Mouse (Mus musculus): ENCODE results near the gene Zfp1. TPM values are rescaled to one million over a fixed set of nuclear protein-coding genes. Genes with fewer than 3 reads are reported as not detected.

The Zfp1 gene
- polyA plus RNA-seq, 1 experiment from 2014 or later: 23.3 TPM

- Histone ChIP-seq H3K36me3 (ENCODE audit: control insufficient read depth, insufficient read depth, low read length) (peaks cover 18% of the 10 kb centered on the region), H3K4me1 (ENCODE audit: control insufficient read depth, insufficient read depth, low read length) (0 out of 2 replicates have a peak, but pooled peaks cover 3% of the 10 kb centered on the region), H3K9ac (ENCODE audit: low read length) (no peak overlapping the region), H3K27ac (replicated peaks; ENCODE audit: low read depth, low read length) (no peak overlapping the region), H3K4me3 (ENCODE audit: low read depth, low read length) (no peak overlapping the region), H3K9me3 (ENCODE audit: control insufficient read depth, low read length) (no peaks in the 10 kb centered on the region), H3K27me3 (ENCODE audit: control insufficient read depth, insufficient read depth, low read length) (no peaks in the 10 kb centered on the region), H3K4me2 (ENCODE audit: low read depth, severe bottlenecking) (no peak overlapping the region)
- WGBS: 91% methylated on average over 25 of the region's 25 CpGs
- ATAC-seq (ENCODE audit: insufficient number of reproducible peaks, low FRiP score, low TSS enrichment, low read depth): no peak
- no peak for DNase-seq (ENCODE audit: low spot score)
Observed at GRCm38 (mm10) chr8:111713817-111714216, 70.6 kb downstream of the Zfp1 start.

DNA sequence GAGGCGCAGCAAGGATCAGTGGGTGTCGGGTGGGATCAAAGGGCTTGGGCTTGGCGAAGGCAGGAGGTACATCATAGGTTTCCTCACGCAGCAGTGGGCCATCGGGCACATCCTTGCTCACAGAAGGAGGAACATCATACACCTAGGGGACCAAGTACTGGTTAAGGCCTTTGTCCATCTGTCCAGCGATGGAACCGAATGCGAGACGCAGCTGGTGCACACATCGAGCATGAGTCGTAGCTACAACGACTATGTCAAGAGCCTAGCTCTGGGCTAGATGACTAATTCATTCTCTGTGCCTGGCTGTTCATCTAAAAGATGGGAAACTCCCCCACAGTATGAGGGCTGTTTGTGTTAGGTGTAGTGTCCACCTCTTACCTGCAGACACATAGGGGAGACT is 71.1 kb downstream of the Zfp1 start:
- ATAC-seq (ENCODE audit: insufficient number of reproducible peaks, low FRiP score, low TSS enrichment, low read depth): no peak
- 96% methylated on average over 12 of the region's 12 CpGs for WGBS
- H3K9ac ChIP-seq (ENCODE audit: low read length): no peak overlapping the region
- H3K9me3 ChIP-seq (ENCODE audit: control insufficient read depth, low read length): no peaks in the 10 kb centered on the region
- H3K27ac ChIP-seq (replicated peaks; ENCODE audit: low read depth, low read length): no peak overlapping the region
- no peaks in the 10 kb centered on the region for H3K4me1 ChIP-seq (ENCODE audit: control insufficient read depth, insufficient read depth, low read length)
- no peak overlapping the region for H3K4me3 ChIP-seq (ENCODE audit: low read depth, low read length)
- DNase-seq (ENCODE audit: low spot score): no peak
- H3K4me2 ChIP-seq (ENCODE audit: low read depth, severe bottlenecking): no peak overlapping the region
- H3K27me3 ChIP-seq (ENCODE audit: control insufficient read depth, insufficient read depth, low read length): no peaks in the 10 kb centered on the region
- H3K36me3 ChIP-seq (ENCODE audit: control insufficient read depth, insufficient read depth, low read length): peaks cover 18% of the 10 kb centered on the region

DNA sequence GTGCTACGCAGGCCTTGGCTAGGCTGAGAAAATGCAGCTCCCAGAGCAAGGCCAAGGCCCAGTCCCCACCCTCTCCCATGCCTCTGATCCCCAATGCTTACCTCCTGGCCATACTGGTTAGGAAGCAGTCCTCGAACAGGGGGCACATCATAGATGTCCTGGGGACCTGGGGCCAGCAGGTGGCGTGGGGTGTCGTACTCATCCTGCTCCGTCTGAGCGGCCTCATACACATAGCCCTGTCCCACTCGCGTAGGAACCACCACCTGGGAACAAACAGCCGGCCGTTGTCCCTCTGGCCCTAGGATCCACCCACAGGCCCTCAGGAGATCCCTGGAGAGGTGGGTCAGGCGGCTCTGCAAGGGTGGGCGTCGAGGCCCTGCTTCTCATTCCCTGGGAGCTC is 72.3 kb downstream of the Zfp1 start:
- no peak overlapping the region for H3K4me2 ChIP-seq (ENCODE audit: low read depth, severe bottlenecking)
- WGBS: 87% methylated on average over 13 of the region's 13 CpGs
- no peak overlapping the region for H3K27ac ChIP-seq (replicated peaks; ENCODE audit: low read depth, low read length)
- H3K36me3 ChIP-seq (ENCODE audit: control insufficient read depth, insufficient read depth, low read length): peaks cover 18% of the 10 kb centered on the region
- no peak overlapping the region for H3K9ac ChIP-seq (ENCODE audit: low read length)
- no peak for ATAC-seq (ENCODE audit: insufficient number of reproducible peaks, low FRiP score, low TSS enrichment, low read depth)
- H3K27me3 ChIP-seq (ENCODE audit: control insufficient read depth, insufficient read depth, low read length): no peaks in the 10 kb centered on the region
- H3K4me1 ChIP-seq (ENCODE audit: control insufficient read depth, insufficient read depth, low read length): no peaks in the 10 kb centered on the region
- DNase-seq (ENCODE audit: low spot score): no peak
- H3K9me3 ChIP-seq (ENCODE audit: control insufficient read depth, low read length): no peaks in the 10 kb centered on the region
- no peak overlapping the region for H3K4me3 ChIP-seq (ENCODE audit: low read depth, low read length)

DNA sequence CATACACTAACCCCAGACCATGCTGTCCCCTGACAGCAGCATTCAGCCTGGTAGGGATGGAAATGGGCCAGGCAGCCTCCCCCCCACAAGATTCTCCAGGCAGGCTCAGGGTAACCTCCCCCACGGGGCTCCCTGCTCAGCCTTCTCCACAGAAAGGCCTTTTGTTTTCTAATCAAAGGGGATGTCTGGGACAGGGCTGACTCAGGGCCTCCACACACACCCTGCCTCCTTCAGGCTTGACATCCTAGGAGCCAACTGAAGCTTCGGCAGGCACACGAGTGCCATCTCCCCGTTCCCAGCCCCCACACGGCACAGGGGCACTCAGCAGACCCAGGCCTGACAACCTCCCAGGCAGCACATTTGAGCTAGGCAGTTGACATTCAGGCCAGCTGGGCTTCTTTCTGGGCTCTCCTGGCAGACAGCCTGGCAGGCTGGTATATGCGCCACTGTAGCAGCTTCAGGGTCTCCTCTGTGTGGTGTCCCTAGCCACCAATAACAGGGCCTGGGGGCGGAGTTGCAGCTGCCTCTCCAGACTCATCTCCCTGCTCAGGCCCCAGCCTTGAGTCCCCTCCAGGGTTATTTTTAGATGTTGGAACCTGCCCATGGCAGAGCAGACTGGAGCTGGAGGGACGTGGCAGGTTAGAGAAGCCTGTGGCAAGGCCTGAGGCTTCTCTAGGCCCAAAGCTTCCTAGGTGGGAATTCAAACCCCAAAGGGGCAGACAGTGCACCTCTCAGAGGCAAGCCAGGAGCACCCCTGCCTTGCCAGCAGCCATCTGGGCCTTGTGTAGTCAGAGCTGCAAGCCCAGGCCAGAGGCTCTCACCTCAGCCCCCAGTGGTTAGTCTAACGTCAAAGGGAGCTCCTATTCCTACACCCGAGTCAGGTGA is 73.6 kb downstream of the Zfp1 start:
- Histone ChIP-seq H3K4me1 (ENCODE audit: control insufficient read depth, insufficient read depth, low read length) (no peaks in the 10 kb centered on the region), H3K36me3 (ENCODE audit: control insufficient read depth, insufficient read depth, low read length) (peaks cover 14% of the 10 kb centered on the region), H3K27ac (replicated peaks; ENCODE audit: low read depth, low read length) (no peak overlapping the region), H3K27me3 (ENCODE audit: control insufficient read depth, insufficient read depth, low read length) (no peaks in the 10 kb centered on the region), H3K9ac (ENCODE audit: low read length) (no peak overlapping the region), H3K4me2 (ENCODE audit: low read depth, severe bottlenecking) (no peak overlapping the region), H3K4me3 (ENCODE audit: low read depth, low read length) (no peak overlapping the region), H3K9me3 (ENCODE audit: control insufficient read depth, low read length) (no peaks in the 10 kb centered on the region)
- 80% methylated on average over 10 of the region's 10 CpGs for WGBS
- DNase-seq (ENCODE audit: low spot score) (no peak), ATAC-seq (ENCODE audit: insufficient number of reproducible peaks, low FRiP score, low TSS enrichment, low read depth) (peak; percentile 40; the same call in 1 of the 2 replicates)

DNA sequence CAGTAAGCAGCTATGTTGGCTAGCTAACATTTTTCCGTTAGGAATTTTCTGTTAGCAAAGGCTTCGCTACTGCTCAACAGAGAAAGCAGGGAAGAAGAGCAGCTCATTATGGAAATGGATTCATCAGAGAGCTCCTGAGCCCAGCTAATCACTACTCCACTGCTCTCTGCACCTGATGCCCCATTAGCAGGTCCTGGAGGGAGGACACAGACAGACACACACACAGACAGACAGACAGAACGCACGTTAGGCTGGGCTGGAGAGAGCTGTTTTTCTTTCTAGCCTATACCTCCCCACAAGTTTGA is 74.2 kb downstream of the Zfp1 start:
- WGBS: 89% methylated on average over 4 of the region's 4 CpGs
- ATAC-seq (ENCODE audit: insufficient number of reproducible peaks, low FRiP score, low TSS enrichment, low read depth) (no peak), DNase-seq (ENCODE audit: low spot score) (no peak)
- H3K27me3 ChIP-seq (ENCODE audit: control insufficient read depth, insufficient read depth, low read length): no peaks in the 10 kb centered on the region
- H3K4me1 ChIP-seq (ENCODE audit: control insufficient read depth, insufficient read depth, low read length): no peaks in the 10 kb centered on the region
- H3K4me3 ChIP-seq (ENCODE audit: low read depth, low read length): no peak overlapping the region
- H3K9me3 ChIP-seq (ENCODE audit: control insufficient read depth, low read length): no peaks in the 10 kb centered on the region
- no peak overlapping the region for H3K27ac ChIP-seq (replicated peaks; ENCODE audit: low read depth, low read length)
- H3K36me3 ChIP-seq (ENCODE audit: control insufficient read depth, insufficient read depth, low read length): peaks cover 10% of the 10 kb centered on the region; the same call in 1 of the 2 replicates
- no peak overlapping the region for H3K4me2 ChIP-seq (ENCODE audit: low read depth, severe bottlenecking)
- H3K9ac ChIP-seq (ENCODE audit: low read length): no peak overlapping the region

- Histone ChIP-seq H3K4me3 (ENCODE audit: low read depth, low read length) (no peak overlapping the region), H3K9me3 (ENCODE audit: control insufficient read depth, low read length) (no peaks in the 10 kb centered on the region), H3K36me3 (ENCODE audit: control insufficient read depth, insufficient read depth, low read length) (peaks cover 9% of the 10 kb centered on the region; the same call in 1 of the 2 replicates), H3K27me3 (ENCODE audit: control insufficient read depth, insufficient read depth, low read length) (no peaks in the 10 kb centered on the region), H3K4me1 (ENCODE audit: control insufficient read depth, insufficient read depth, low read length) (no peaks in the 10 kb centered on the region), H3K9ac (ENCODE audit: low read length) (no peak overlapping the region), H3K4me2 (ENCODE audit: low read depth, severe bottlenecking) (no peak overlapping the region), H3K27ac (replicated peaks; ENCODE audit: low read depth, low read length) (no peak overlapping the region)
- ATAC-seq (ENCODE audit: insufficient number of reproducible peaks, low FRiP score, low TSS enrichment, low read depth) (no peak), DNase-seq (ENCODE audit: low spot score) (no peak)
- WGBS: 77% methylated on average over 6 of the region's 6 CpGs
Observed at GRCm38 (mm10) chr8:111717866-111718265, 74.7 kb downstream of the Zfp1 start.

DNA sequence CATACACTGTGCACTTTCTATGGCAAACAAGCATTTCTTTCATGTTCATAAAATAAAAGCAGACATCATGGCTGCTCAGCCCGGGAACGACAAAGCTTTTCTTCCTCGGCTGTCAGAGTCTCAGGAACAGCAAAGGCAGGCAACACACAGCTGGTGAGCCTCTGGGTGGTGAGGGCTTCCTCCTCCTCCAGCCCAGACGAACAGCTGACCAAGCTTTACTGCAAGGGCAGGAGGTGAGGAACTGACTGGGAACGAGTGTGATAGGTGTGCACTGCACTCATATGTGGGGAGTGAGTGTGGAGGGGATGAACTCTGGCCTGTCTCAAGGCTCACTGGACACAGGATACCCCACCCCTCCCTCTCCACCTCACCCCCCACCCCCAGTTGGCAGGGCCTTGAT is 75.7 kb downstream of the Zfp1 start:
- Histone ChIP-seq H3K27me3 (ENCODE audit: control insufficient read depth, insufficient read depth, low read length) (no peaks in the 10 kb centered on the region), H3K4me1 (ENCODE audit: control insufficient read depth, insufficient read depth, low read length) (no peaks in the 10 kb centered on the region), H3K4me2 (ENCODE audit: low read depth, severe bottlenecking) (no peak overlapping the region), H3K36me3 (ENCODE audit: control insufficient read depth, insufficient read depth, low read length) (peaks cover 2% of the 10 kb centered on the region; the same call in 1 of the 2 replicates), H3K4me3 (ENCODE audit: low read depth, low read length) (no peak overlapping the region), H3K9me3 (ENCODE audit: control insufficient read depth, low read length) (no peaks in the 10 kb centered on the region), H3K9ac (ENCODE audit: low read length) (no peak overlapping the region), H3K27ac (replicated peaks; ENCODE audit: low read depth, low read length) (no peak overlapping the region)
- ATAC-seq (ENCODE audit: insufficient number of reproducible peaks, low FRiP score, low TSS enrichment, low read depth) (no peak), DNase-seq (ENCODE audit: low spot score) (no peak)
- WGBS: 76% methylated on average over 5 of the region's 5 CpGs

- Histone ChIP-seq H3K4me3 (ENCODE audit: low read depth, low read length) (no peak overlapping the region), H3K27ac (replicated peaks; ENCODE audit: low read depth, low read length) (no peak overlapping the region), H3K9me3 (ENCODE audit: control insufficient read depth, low read length) (no peaks in the 10 kb centered on the region)
Observed at GRCm38 (mm10) chr8:111720115-111720544, 76.9 kb downstream of the Zfp1 start.

More at GRCm38 (mm10) chr8:111720115-111720544, 76.9 kb downstream of the Zfp1 start:
- 70% methylated on average over 4 of the region's 4 CpGs for WGBS
- H3K9ac ChIP-seq (ENCODE audit: low read length): no peak overlapping the region
- H3K4me1 ChIP-seq (ENCODE audit: control insufficient read depth, insufficient read depth, low read length): no peaks in the 10 kb centered on the region
- ATAC-seq (ENCODE audit: insufficient number of reproducible peaks, low FRiP score, low TSS enrichment, low read depth) (no peak), DNase-seq (ENCODE audit: low spot score) (no peak)
- H3K27me3 ChIP-seq (ENCODE audit: control insufficient read depth, insufficient read depth, low read length): no peaks in the 10 kb centered on the region
- no peak overlapping the region for H3K4me2 ChIP-seq (ENCODE audit: low read depth, severe bottlenecking)
- no peaks in the 10 kb centered on the region; the same call in 1 of the 2 replicates for H3K36me3 ChIP-seq (ENCODE audit: control insufficient read depth, insufficient read depth, low read length)
